Mouse (Mus musculus): ENCODE results near the gene Slc4a8. TPM values are rescaled to one million over a fixed set of nuclear protein-coding genes. Genes with fewer than 3 reads are reported as not detected.
"Not testable (repeated sequence)": the region's sequence is repeated elsewhere in the genome, so short reads cannot be mapped to it uniquely, and the experiment has no call there.

The Slc4a8 gene
- polyA plus RNA-seq, 1 experiment = 11.0 TPM

DNA sequence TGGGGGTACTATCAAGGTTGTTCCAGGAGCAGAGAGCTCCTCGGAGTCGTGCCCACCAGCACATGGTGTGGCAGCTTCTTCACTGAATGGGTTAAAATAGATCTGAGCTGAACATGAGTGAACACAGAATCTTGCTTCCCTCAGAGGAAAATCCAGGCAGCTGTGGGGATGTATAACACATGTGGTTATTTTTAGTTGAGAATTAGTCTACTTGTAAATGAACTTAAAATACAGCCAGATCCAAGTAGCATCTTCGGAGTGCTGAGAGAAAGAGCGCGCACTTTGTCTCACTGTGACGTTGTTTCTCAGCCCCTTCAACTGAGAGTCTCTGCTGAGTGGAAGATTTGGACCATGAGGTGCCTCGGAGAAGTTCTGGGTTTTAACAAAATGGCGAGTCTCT lies 53.8 kb downstream of the Slc4a8 start:
- no peak for DNase-seq (ENCODE audit: low read depth in 1 of 2, low spot score in 2 of 2)
- Histone ChIP-seq H3K27ac (ENCODE audit: insufficient read depth, low read length) (no peak overlapping the region), H3K4me3 (ENCODE audit: extremely low read depth, insufficient read depth, insufficient read length) (no peak overlapping the region), H3K4me1 (ENCODE audit: control insufficient read depth, insufficient read depth, insufficient read length) (no peaks in the 10 kb centered on the region), H3K27me3 (ENCODE audit: control insufficient read depth, insufficient read depth, low read length) (no peaks in the 10 kb centered on the region), H3K36me3 (ENCODE audit: control insufficient read depth, insufficient read depth, low read length) (no peaks in the 10 kb centered on the region; the same call in 1 of the 2 replicates)
- 91% methylated on average over 8 of the region's 8 CpGs for WGBS
- TF ChIP-seq CTCF (IDR thresholded peaks at IDR 0.05; ENCODE audit: extremely low read depth, insufficient read depth, insufficient read length, insufficient replicate concordance) = no peak
- TF ChIP-seq POLR2A (IDR thresholded peaks at IDR 0.05; ENCODE audit: low read depth, low read length) = no peak

DNA sequence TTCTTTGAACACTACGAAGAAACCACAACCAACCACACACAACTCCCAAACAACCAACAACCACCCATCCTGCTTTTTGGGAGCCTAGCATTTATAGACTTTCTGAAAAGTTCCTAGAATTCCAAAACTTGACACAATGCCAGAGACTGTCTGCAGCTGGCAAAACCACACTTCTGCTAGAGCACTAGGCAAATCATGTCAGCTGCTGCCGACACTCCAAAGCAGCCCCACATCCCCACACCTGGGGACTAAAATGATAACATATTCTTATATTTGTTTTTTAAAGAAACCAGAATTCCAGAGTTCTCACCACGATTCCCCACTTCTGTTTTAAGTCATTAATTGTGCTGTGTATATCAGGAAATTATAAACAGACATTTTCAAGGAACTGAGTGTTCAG lies 57.3 kb downstream of the Slc4a8 start:
- Histone ChIP-seq H3K27me3 (ENCODE audit: control insufficient read depth, insufficient read depth, low read length) (no peaks in the 10 kb centered on the region), H3K27ac (ENCODE audit: insufficient read depth, low read length) (no peak overlapping the region), H3K4me1 (ENCODE audit: control insufficient read depth, insufficient read depth, insufficient read length) (no peaks in the 10 kb centered on the region), H3K4me3 (ENCODE audit: extremely low read depth, insufficient read depth, insufficient read length) (no peak overlapping the region), H3K36me3 (ENCODE audit: control insufficient read depth, insufficient read depth, low read length) (no peaks in the 10 kb centered on the region; the same call in 1 of the 2 replicates)
- DNase-seq (ENCODE audit: low read depth in 1 of 2, low spot score in 2 of 2) = no peak
- TF ChIP-seq CTCF (IDR thresholded peaks at IDR 0.05; ENCODE audit: extremely low read depth, insufficient read depth, insufficient read length, insufficient replicate concordance) (no peak), POLR2A (IDR thresholded peaks at IDR 0.05; ENCODE audit: low read depth, low read length) (no peak)
- WGBS = 80% methylated on average over 3 of the region's 3 CpGs

DNA sequence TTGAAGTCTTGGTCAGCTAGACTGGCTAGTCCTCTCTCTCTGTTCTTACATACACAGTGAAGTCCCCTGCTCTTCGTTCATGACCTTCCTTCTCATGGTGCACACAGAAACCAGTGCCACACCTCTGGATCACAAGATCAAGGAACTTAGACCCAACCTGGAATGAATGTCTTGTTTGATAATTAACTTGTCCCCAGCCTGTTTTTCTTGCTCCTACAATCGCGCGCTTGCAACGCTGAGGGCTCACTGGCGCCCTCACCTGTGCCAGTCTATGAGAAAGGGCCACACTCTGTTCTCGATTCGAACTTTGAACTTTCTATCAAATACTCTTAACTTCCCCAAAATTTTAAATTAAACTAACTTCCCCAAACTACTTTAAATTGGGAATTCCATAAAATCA lies 60.3 kb downstream of the Slc4a8 start:
- WGBS = 37% methylated on average over 8 of the region's 8 CpGs
- Histone ChIP-seq H3K27me3 (ENCODE audit: control insufficient read depth, insufficient read depth, low read length) (no peaks in the 10 kb centered on the region), H3K4me1 (ENCODE audit: control insufficient read depth, insufficient read depth, insufficient read length) (no peaks in the 10 kb centered on the region), H3K27ac (ENCODE audit: insufficient read depth, low read length) (no peak overlapping the region), H3K4me3 (ENCODE audit: extremely low read depth, insufficient read depth, insufficient read length) (no peak overlapping the region), H3K36me3 (ENCODE audit: control insufficient read depth, insufficient read depth, low read length) (no peaks in the 10 kb centered on the region)
- no peak for TF ChIP-seq CTCF (IDR thresholded peaks at IDR 0.05; ENCODE audit: extremely low read depth, insufficient read depth, insufficient read length, insufficient replicate concordance)
- no peak for TF ChIP-seq POLR2A (IDR thresholded peaks at IDR 0.05; ENCODE audit: low read depth, low read length)
- no peak for DNase-seq (ENCODE audit: low read depth in 1 of 2, low spot score in 2 of 2)

DNA sequence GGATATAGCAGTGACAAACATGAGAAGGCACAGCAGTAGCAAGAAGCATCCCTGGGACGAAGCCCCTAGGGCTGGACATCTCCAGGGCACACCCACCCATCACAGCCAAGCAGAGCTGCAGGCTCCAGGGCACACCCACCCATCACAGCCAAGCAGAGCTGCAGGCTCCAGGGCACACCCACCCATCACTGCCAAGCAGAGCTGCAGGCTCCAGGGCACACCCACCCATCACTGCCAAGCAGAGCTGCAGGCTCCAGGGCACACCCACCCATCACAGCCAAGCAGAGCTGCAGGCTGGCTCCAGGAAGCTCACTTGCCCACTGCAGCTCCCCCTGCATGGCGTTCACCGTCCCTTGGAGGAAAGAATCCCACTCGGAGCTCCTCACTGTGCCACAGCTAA lies 60.8 kb downstream of the Slc4a8 start:
- H3K27ac ChIP-seq (ENCODE audit: insufficient read depth, low read length); DNase-seq (ENCODE audit: low read depth in 1 of 2, low spot score in 2 of 2); H3K36me3 ChIP-seq (ENCODE audit: control insufficient read depth, insufficient read depth, low read length); H3K27me3 ChIP-seq (ENCODE audit: control insufficient read depth, insufficient read depth, low read length); H3K4me1 ChIP-seq (ENCODE audit: control insufficient read depth, insufficient read depth, insufficient read length); H3K4me3 ChIP-seq (ENCODE audit: extremely low read depth, insufficient read depth, insufficient read length): not testable (repeated sequence)
- 89% methylated on average over 4 of the region's 4 CpGs for WGBS

DNA sequence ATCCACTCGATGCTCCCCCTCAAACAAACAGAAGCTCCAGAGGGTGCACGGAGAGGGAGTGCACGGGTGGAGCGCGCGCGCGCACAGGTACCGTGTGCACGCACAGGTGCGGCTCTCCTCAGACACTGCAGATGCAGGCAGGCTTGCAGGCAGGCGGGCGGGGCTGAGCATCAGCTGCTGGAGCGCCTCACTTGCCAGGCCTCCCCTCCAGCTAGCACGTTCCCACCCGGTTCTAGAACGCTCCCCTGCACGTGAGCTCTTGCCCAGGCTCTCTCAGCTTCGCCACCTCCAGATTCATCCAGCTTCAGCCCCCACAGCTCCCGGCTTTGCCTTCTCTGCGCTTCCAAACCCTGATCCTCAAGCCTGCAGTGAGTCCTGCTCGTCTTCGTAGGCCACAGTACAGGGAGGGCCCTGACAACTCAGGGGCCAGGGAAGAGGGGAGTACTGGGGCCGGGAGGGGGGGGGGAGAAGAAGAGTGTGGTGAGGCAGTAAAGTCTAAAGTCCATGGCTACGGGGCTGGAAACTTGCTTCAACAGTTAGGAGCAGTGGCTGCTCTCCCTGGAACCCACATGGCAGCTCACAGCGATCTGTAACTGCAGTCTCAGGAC lies 63.8 kb downstream of the Slc4a8 start:
- Histone ChIP-seq H3K4me3 (ENCODE audit: extremely low read depth, insufficient read depth, insufficient read length) (no peak overlapping the region), H3K36me3 (ENCODE audit: control insufficient read depth, insufficient read depth, low read length) (no peaks in the 10 kb centered on the region), H3K27ac (ENCODE audit: insufficient read depth, low read length) (no peak overlapping the region), H3K4me1 (ENCODE audit: control insufficient read depth, insufficient read depth, insufficient read length) (no peaks in the 10 kb centered on the region), H3K27me3 (ENCODE audit: control insufficient read depth, insufficient read depth, low read length) (no peaks in the 10 kb centered on the region)
- 29% methylated on average over 26 of the region's 26 CpGs for WGBS
- no peak for DNase-seq (ENCODE audit: low read depth in 1 of 2, low spot score in 2 of 2)
- TF ChIP-seq POLR2A (IDR thresholded peaks at IDR 0.05; ENCODE audit: low read depth, low read length) (no peak), CTCF (IDR thresholded peaks at IDR 0.05; ENCODE audit: extremely low read depth, insufficient read depth, insufficient read length, insufficient replicate concordance) (no peak)

DNA sequence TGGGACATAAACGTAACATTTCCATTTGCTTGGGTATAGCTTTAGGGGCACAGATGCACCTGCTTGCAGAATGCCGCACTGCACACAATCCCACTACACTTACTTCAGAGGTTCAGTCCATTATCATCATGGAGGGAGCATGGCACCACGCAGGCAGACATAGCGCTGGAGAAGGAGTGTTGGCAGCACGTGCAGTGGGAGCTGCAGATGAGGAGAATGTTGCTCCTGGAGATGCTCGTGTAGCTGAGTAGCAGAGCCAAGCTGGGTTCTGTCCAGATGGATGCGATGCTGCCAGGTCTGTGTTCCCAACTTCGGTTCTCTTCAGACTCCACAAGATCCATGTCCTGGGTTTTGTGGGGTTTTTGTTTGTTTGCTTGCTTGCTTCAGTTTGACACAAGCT lies 64.5 kb downstream of the Slc4a8 start:
- Histone ChIP-seq H3K27ac (ENCODE audit: insufficient read depth, low read length) (no peak overlapping the region), H3K36me3 (ENCODE audit: control insufficient read depth, insufficient read depth, low read length) (no peaks in the 10 kb centered on the region), H3K27me3 (ENCODE audit: control insufficient read depth, insufficient read depth, low read length) (no peaks in the 10 kb centered on the region), H3K4me3 (ENCODE audit: extremely low read depth, insufficient read depth, insufficient read length) (no peak overlapping the region), H3K4me1 (ENCODE audit: control insufficient read depth, insufficient read depth, insufficient read length) (no peaks in the 10 kb centered on the region)
- TF ChIP-seq CTCF (IDR thresholded peaks at IDR 0.05; ENCODE audit: extremely low read depth, insufficient read depth, insufficient read length, insufficient replicate concordance) (no peak), POLR2A (IDR thresholded peaks at IDR 0.05; ENCODE audit: low read depth, low read length) (no peak)
- WGBS = 84% methylated on average over 8 of the region's 8 CpGs
- no peak for DNase-seq (ENCODE audit: low read depth in 1 of 2, low spot score in 2 of 2)

DNA sequence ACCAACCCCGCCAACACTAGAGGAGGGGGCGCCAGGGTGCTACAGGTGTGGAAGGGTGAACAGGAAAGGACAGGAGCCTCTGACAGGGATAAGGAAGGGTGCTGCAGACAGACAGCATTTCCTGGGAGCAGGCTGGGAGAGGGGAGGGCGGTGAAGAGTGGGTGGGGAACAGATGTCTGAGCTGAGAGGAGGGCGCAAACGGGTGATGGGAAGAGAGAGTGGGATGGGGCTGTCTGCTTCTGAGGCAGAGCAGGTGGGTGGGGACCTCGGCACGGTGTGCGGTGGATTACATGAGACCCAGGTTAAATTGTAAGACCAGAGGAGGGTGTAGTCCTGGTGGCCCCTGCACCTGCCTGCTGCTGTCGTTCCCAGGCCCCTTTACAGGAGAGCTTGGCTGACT lies 68.2 kb downstream of the Slc4a8 start:
- WGBS = 83% methylated on average over 9 of the region's 9 CpGs
- Histone ChIP-seq H3K4me1 (ENCODE audit: control insufficient read depth, insufficient read depth, insufficient read length) (no peaks in the 10 kb centered on the region), H3K27me3 (ENCODE audit: control insufficient read depth, insufficient read depth, low read length) (no peaks in the 10 kb centered on the region), H3K27ac (ENCODE audit: insufficient read depth, low read length) (no peak overlapping the region), H3K4me3 (ENCODE audit: extremely low read depth, insufficient read depth, insufficient read length) (no peak overlapping the region), H3K36me3 (ENCODE audit: control insufficient read depth, insufficient read depth, low read length) (no peaks in the 10 kb centered on the region)
- no peak for DNase-seq (ENCODE audit: low read depth in 1 of 2, low spot score in 2 of 2)
- no peak for TF ChIP-seq CTCF (IDR thresholded peaks at IDR 0.05; ENCODE audit: extremely low read depth, insufficient read depth, insufficient read length, insufficient replicate concordance)
- no peak for TF ChIP-seq POLR2A (IDR thresholded peaks at IDR 0.05; ENCODE audit: low read depth, low read length)
